Mouse (Mus musculus) midbrain, embryonic 16.5 days (tissue): ENCODE results near the gene Mybpc2. TPM values are rescaled to one million over a fixed set of nuclear protein-coding genes. Genes with fewer than 3 reads are reported as not detected.

Experiments
- ATAC-seq: fragments of 200-750 bp; cut with Nextera tagmentation; 2 replicates; pipeline ENCODE4 v1.8.0; 2017; ENCODE audit warnings: moderate TSS enrichment
- H3K27ac ChIP-seq: fragments of 300-500 bp; sonication (generic); 2 replicates; pipeline ENCODE4 v1.5.1; 2014; ENCODE audit warnings: mild to moderate bottlenecking, low read length, mixed read lengths
- H3K27me3 ChIP-seq: fragments of 300-500 bp; sonication (generic); 2 replicates; pipeline ENCODE4 v1.6.1; 2014; ENCODE audit warnings: low read depth, low read length, mixed read lengths; ENCODE audit not compliant: control insufficient read depth, insufficient read depth
- H3K36me3 ChIP-seq: fragments of 300-500 bp; sonication (generic); 2 replicates; pipeline ENCODE4 v1.6.1; 2014; ENCODE audit warnings: mild to moderate bottlenecking, low read length, moderate library complexity, mixed read lengths; ENCODE audit not compliant: control insufficient read depth, insufficient read depth
- H3K4me1 ChIP-seq: fragments of 300-500 bp; sonication (generic); 2 replicates; pipeline ENCODE4 v1.6.1; 2014; ENCODE audit warnings: mild to moderate bottlenecking, low read length, mixed read lengths; ENCODE audit not compliant: control insufficient read depth, insufficient read depth
- H3K4me2 ChIP-seq: fragments of 300-500 bp; sonication (generic); 2 replicates; pipeline ENCODE4 v1.6.1; 2014; ENCODE audit warnings: mild to moderate bottlenecking, low read length, mixed read lengths
- H3K4me3 ChIP-seq: fragments of 300-500 bp; sonication (generic); 2 replicates; pipeline ENCODE4 v1.5.1; 2014; ENCODE audit warnings: low read depth, mild to moderate bottlenecking, low read length, moderate library complexity, mixed read lengths
- H3K9ac ChIP-seq: fragments of 300-500 bp; sonication (generic); 2 replicates; pipeline ENCODE4 v1.6.1; 2014; ENCODE audit warnings: low read depth, low read length, mixed read lengths
- H3K9me3 ChIP-seq: fragments of 300-500 bp; sonication (generic); replicated peaks from 2 replicates; pipeline ENCODE4 v1.6.1; 2014; ENCODE audit warnings: mild to moderate bottlenecking, low read length, mixed read lengths; ENCODE audit not compliant: control insufficient read depth, poor library complexity, severe bottlenecking
- WGBS: fragments of 180-500 bp; shearing (Covaris S2); extraction: QIAGEN DNeasy Blood & Tissue Kit; methylation state at CpG from one replicate; pipeline ENCODE4 v1.1.7; 2014; 5-methylcytosine and 5-hydroxymethylcytosine counted together
- polyA plus RNA-seq: library from polyadenylated mRNA; unstranded; fragments of >200 nt; fragmentation: Nextera tagmentation; extraction: Ambion mirVana; gene quantifications from 2 replicates; pipeline ENCODE4 v1.2.1, GENCODE M21; 2015

Mybpc2 gene
- polyA plus RNA-seq, 1 experiment from 2014 or later: 0.16 TPM

DNA sequence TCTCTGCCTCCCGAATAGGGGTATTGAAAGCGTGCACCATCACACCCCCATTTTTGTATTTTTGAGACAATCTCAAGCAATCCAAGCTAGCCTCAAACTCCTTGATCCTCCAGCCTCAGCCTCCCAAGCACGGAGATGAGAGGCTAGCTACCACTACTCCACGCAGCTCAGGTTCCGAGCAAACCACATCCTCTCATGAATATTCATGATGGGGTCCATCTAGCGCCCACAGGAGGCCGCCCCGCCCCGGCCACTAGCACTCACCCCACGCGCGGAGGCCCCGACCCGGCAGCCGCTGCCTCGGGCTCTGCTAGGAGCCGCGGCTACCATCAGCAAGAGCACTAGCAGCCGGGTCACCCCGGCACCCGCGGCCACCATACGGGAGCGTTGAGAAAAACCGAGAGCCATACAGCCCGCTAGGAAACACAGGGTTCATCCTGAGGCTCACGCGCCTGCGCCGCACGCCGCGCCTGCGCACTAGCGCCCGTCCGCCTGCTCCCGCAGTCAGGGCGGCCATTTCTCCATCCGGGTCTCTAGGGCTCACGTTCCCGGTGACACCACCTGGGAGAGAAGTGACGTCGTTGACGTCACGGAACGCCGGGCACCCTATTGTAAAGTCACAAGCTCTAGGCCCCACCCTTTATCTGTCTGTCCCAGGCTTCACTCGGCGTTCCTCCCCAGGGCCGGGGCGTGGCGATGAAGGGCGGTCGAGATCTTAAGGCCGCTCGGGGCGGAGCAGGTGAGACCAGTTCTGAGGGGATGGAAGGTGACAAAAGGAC, 28.3 kb downstream of the Mybpc2 start, which contains the start of the genes Emc10 and Fam71e1:
Gene Emc10 (minus strand): TSS at position 538 of the 779 bp plus-strand sequence.
Gene Fam71e1 (plus strand): TSS at position 590 of the 779 bp plus-strand sequence.
- Histone ChIP-seq H3K4me3 (peak within 1 kb of the TSS; percentile 60), H3K36me3 (peaks cover 15% of the 10 kb centered on the region), H3K4me1 (peaks cover 23% of the 10 kb centered on the region), H3K27me3 (no peaks in the 10 kb centered on the region), H3K27ac (peak within 1 kb of the TSS; percentile 94), H3K9me3 (no peaks in the 10 kb centered on the region), H3K4me2 (peak within 1 kb of the TSS; percentile 56), H3K9ac (peak within 1 kb of the TSS; percentile 83)
- ATAC-seq: peak; percentile 96
- WGBS: under 1% methylated on average over 58 of the region's 58 CpGs

DNA sequence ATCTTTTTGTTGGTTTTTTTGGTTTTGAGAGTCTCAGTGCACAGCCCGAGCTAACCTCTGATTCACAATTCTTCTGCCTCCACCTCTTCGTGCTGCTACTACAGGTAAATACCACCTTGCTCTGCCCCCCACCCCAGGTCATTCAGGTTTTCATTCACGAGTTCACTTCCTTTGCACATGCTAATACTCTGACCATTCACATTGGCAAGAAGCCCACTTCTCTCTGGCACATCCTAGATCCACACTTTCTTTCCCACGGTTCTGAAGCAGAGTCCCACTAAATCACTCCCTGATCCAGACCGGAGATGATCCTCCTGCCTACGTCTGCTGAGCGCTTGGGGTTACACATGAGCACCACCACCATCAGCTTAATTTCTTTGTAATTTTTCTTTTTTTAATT, 29.4 kb downstream of the Mybpc2 start:
- Histone ChIP-seq H3K4me3 (peak overlapping the region; percentile 60), H3K4me2 (peak overlapping the region; percentile 54), H3K9ac (peak overlapping the region; percentile 4; the same call in 1 of the 2 replicates), H3K9me3 (no peaks in the 10 kb centered on the region), H3K36me3 (peaks cover 25% of the 10 kb centered on the region), H3K4me1 (peaks cover 23% of the 10 kb centered on the region), H3K27ac (no peak overlapping the region), H3K27me3 (no peaks in the 10 kb centered on the region)
- 83% methylated on average over 7 of the region's 7 CpGs for WGBS
- no peak for ATAC-seq

DNA sequence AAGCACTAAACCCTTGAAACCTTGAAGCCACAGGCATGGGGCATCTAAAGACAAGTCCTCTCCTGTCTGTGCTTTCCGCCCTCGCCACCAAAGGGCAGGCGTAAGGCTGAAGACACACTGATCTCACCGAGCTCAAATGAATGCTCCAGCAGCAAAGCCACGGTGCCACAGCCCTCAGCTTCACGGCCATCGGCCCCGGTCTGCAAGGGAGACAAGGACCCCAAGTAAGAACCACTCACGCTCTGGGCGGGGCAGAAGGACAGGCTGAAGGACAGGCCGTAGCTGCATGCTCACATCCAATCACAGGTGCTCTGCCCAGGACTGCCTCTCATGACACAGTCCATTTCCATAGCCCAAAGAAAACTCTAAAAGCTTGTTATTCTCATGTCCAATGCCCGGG, 29.8 kb downstream of the Mybpc2 start:
- H3K4me3 ChIP-seq: no peak overlapping the region
- peak overlapping the region; percentile 54; the same call in 1 of the 2 replicates for H3K4me2 ChIP-seq
- no peaks in the 10 kb centered on the region for H3K27me3 ChIP-seq
- ATAC-seq: no peak
- H3K27ac ChIP-seq: no peak overlapping the region
- H3K9ac ChIP-seq: peak overlapping the region; percentile 4; the same call in 1 of the 2 replicates
- 92% methylated on average over 12 of the region's 12 CpGs for WGBS
- peaks cover 23% of the 10 kb centered on the region for H3K4me1 ChIP-seq
- H3K9me3 ChIP-seq: no peaks in the 10 kb centered on the region
- peaks cover 28% of the 10 kb centered on the region for H3K36me3 ChIP-seq

DNA sequence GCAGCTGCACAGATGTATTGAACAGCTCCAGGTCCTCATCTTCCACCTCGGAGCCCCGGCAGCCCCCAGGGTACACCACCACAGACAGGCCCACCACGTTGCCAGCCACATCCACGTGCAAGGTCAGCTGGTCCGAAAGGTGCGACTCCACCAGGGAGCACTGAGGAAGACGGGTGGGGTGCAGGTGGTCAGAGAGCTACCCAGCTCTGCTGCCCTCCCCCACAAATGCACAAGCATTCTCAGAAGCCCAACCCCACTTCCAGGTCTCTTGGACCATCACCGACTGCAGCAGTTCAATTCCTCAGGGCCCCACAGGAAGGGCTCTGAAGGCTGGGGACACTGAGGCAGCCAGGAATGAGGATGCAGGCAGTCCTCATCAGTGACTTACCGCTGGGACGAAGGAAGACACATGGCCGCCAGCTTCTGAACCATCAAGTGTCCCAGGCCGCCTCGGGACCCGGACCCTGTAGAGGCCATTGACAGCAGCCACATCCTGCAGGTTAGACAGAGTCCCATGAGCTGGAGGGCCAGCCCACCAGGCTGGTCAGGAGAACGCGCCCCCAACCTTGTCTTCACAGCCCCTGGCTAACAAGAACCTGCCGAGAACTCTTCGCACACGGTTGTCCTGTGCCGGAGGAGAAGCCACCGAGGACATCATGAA, 32.2 kb downstream of the Mybpc2 start:
- H3K27ac ChIP-seq: no peak overlapping the region
- no peak overlapping the region for H3K4me3 ChIP-seq
- H3K9ac ChIP-seq: no peak overlapping the region
- H3K9me3 ChIP-seq: no peaks in the 10 kb centered on the region
- peaks cover 19% of the 10 kb centered on the region for H3K4me1 ChIP-seq
- no peak for ATAC-seq
- no peaks in the 10 kb centered on the region for H3K27me3 ChIP-seq
- 93% methylated on average over 21 of the region's 21 CpGs for WGBS
- no peak overlapping the region for H3K4me2 ChIP-seq
- H3K36me3 ChIP-seq: peaks cover 38% of the 10 kb centered on the region

DNA sequence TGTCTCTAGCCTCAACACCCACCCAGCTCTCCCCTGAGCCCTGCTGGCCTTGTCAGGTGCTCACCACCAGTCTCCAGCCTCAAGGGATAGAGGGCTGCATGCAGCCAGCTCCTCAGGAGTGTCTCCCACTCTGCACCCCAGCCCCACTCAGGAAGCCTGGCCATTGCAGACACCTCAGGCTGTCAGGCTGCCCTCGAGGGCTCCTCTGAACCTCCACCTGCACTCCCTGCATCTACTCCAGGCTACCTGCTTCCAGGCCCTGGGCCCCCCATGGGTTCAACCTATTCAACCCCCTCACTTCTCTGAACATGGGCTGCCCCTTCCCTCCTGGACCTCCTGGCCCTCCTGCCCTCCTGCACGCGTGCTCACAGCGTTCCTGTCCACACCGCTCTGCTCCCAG, 33.1 kb downstream of the Mybpc2 start:
- 97% methylated on average over 5 of the region's 5 CpGs for WGBS
- H3K9ac ChIP-seq: no peak overlapping the region
- H3K36me3 ChIP-seq: peaks cover 38% of the 10 kb centered on the region
- peaks cover 16% of the 10 kb centered on the region for H3K4me1 ChIP-seq
- no peak for ATAC-seq
- H3K27me3 ChIP-seq: no peaks in the 10 kb centered on the region
- no peak overlapping the region for H3K27ac ChIP-seq
- H3K4me2 ChIP-seq: no peak overlapping the region
- H3K9me3 ChIP-seq: no peaks in the 10 kb centered on the region
- no peak overlapping the region for H3K4me3 ChIP-seq

DNA sequence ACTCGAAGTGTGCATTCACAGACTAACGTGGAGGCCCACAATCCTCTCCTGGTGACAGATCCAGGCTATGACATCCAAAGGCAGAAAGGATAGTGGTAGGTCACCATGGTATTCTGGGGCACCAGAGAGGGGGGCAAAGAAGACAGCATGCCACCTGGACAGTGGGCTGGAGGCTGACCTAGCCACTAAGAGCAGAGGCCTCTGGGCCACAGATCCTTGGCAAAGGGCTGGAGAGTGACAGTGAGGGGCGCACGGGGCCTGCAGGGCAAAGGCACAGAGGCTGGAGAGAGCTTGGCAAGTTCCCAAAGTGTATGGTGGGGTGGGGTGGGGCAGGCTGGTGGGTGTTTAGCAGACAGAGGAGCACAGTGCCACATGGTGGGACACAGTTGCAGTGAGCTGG, 34.2 kb downstream of the Mybpc2 start:
- H3K9ac ChIP-seq: no peak overlapping the region
- no peaks in the 10 kb centered on the region for H3K9me3 ChIP-seq
- no peak for ATAC-seq
- peaks cover 38% of the 10 kb centered on the region for H3K36me3 ChIP-seq
- no peak overlapping the region for H3K4me3 ChIP-seq
- WGBS: 90% methylated on average over 4 of the region's 4 CpGs
- H3K27me3 ChIP-seq: no peaks in the 10 kb centered on the region
- no peak overlapping the region for H3K4me2 ChIP-seq
- no peak overlapping the region for H3K27ac ChIP-seq
- H3K4me1 ChIP-seq: peaks cover 13% of the 10 kb centered on the region

DNA sequence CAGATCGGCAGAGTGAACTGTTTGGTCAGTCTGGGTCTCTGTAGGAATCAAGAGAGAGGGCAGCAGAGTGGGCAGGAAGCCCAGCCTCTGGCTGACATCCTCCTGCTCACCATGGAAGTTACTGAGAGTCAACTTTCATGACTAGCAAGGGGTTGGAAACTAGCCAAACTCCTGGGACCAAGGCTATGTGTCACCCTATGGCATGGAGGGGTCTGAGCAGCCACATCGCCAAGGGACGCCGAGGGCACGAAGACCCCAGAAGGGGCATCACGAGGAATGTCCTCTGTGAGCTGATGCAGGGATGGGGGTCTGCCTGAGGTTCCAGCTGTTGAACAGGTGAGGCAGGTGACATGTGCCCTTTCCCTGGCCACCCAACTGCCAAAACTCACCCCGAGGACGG, 35.9 kb downstream of the Mybpc2 start:
- WGBS: 93% methylated on average over 8 of the region's 8 CpGs
- Histone ChIP-seq H3K4me3 (no peak overlapping the region), H3K27ac (no peak overlapping the region), H3K9me3 (no peaks in the 10 kb centered on the region), H3K9ac (no peak overlapping the region), H3K4me1 (no peaks in the 10 kb centered on the region), H3K36me3 (peaks cover 38% of the 10 kb centered on the region), H3K4me2 (no peak overlapping the region), H3K27me3 (no peaks in the 10 kb centered on the region)
- no peak for ATAC-seq

DNA sequence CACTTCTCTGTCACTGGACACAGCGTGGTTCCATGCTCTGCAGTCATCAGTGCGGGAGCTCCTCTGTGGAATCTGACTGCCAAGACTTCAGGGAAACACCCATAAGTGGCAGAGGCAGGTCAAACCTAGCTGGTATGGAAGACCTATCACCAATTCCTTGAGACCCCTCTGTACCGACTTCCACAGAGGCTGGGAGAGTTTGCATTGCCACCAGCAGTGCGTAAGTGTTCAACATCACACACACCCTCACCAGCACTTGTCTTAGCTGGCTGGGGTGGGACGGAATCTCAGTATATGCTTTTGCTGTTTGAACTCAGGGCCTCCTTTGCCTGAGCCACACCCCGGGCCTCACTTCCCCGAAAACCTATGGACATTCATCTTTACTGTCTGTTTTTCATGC, 36.5 kb downstream of the Mybpc2 start:
- WGBS: 88% methylated on average over 7 of the region's 7 CpGs
- H3K4me2 ChIP-seq: no peak overlapping the region
- no peak overlapping the region for H3K27ac ChIP-seq
- H3K4me3 ChIP-seq: no peak overlapping the region
- H3K4me1 ChIP-seq: no peaks in the 10 kb centered on the region
- H3K9ac ChIP-seq: no peak overlapping the region
- no peaks in the 10 kb centered on the region for H3K27me3 ChIP-seq
- ATAC-seq: no peak
- no peaks in the 10 kb centered on the region for H3K9me3 ChIP-seq
- H3K36me3 ChIP-seq: peaks cover 35% of the 10 kb centered on the region
